In genomic region chr16:91042640-91043039, GRCm38 (mm10) we compare ENCODE assay signal across 9 mouse cellular contexts. TPM values are rescaled to one million over a fixed set of nuclear protein-coding genes. Genes with fewer than 3 reads are reported as not detected.
A peak's percentile ranks its signal among the peaks of the same experiment; 100 is the strongest.
DNase-seq lines count a peak whose midpoint lies in the region; ATAC-seq and TF ChIP-seq lines count a peak whose summit lies in the region.
"Had no signal": no experiment of that assay in that cellular context is flagged by ENCODE, and none has a peak within 500 bp of the region (broad histone marks: within the 10 kb centered on the region; RNA-seq: fewer than 3 reads in every experiment).

No protein-coding gene starts in this region.

- H3K9me3 ChIP-seq in liver, embryonic 12.5 days (replicated peaks), result no peaks in the 10 kb centered on the region

- DNase-seq in adrenal gland, adult 8-10 months, result peak; percentile 10
- DNase-seq in adrenal gland, adult 18-20 months (ENCODE audit: low spot score in 2 of 2), result no peak
- DNase-seq in testis, postnatal 10 days (ENCODE audit: low spot score), result no peak
- DNase-seq in ovary, postnatal 10 days (ENCODE audit: low spot score), result no peak
- no peak for DNase-seq in kidney, adult 18-20 months
- DNase-seq in ovary, adult 18-20 months (ENCODE audit: low spot score), result no peak
- DNase-seq: kidney, adult 2 months had no signal

- TF ChIP-seq CTCF in testis, adult 2 months (IDR thresholded peaks at IDR 0.05; ENCODE audit: control insufficient read depth, insufficient read depth, insufficient replicate concordance, low read depth, low read length), result no peak

- no peaks in the 10 kb centered on the region for H3K36me3 ChIP-seq in testis, adult 2 months (ENCODE audit: control insufficient read depth, insufficient read depth, low read length)
- H3K36me3 ChIP-seq in liver, embryonic 12.5 days, result peaks cover 43% of the 10 kb centered on the region

- H3K4me1 ChIP-seq in testis, adult 2 months (ENCODE audit: control insufficient read depth, insufficient read depth, low read length), result peaks cover 6% of the 10 kb centered on the region; the same call in 1 of the 2 replicates
- H3K4me1 ChIP-seq in liver, embryonic 12.5 days, result peaks cover 35% of the 10 kb centered on the region

- H3K9ac ChIP-seq in liver, embryonic 12.5 days, result peak overlapping the region; percentile 98

- no peaks in the 10 kb centered on the region for H3K27me3 ChIP-seq in testis, adult 2 months (ENCODE audit: control insufficient read depth, insufficient read depth, low read length)
- peaks cover 7% of the 10 kb centered on the region; the same call in 1 of the 2 replicates for H3K27me3 ChIP-seq in liver, embryonic 12.5 days (replicated peaks)

- peak overlapping the region; percentile 67 for H3K4me3 ChIP-seq in testis, adult 2 months (ENCODE audit: control insufficient read depth, low read depth, low read length)
- peak overlapping the region; percentile 96 for H3K4me3 ChIP-seq in liver, embryonic 12.5 days

- H3K4me2 ChIP-seq in liver, embryonic 12.5 days, result peak overlapping the region; percentile 79

- WGBS in liver, embryonic 12.5 days (ENCODE audit: insufficient replicate concordance), result 54% methylated on average over 1 of the region's 1 CpGs

- no peak for ATAC-seq in liver, embryonic 12.5 days

- no peak for TF ChIP-seq POLR2A in testis, adult 2 months (IDR thresholded peaks at IDR 0.05; ENCODE audit: control insufficient read depth, low read depth, low read length)

- no peak overlapping the region for H3K27ac ChIP-seq in testis, adult 2 months (ENCODE audit: control insufficient read depth, insufficient read depth, low read depth, low read length)
- no peak overlapping the region for H3K27ac ChIP-seq in liver, embryonic 12.5 days

RNA-seq across cellular contexts. Expression of gene Paxbp1, which starts 1.7 kb away (rescaled TPM):
- 10 to 100 TPM; 45.8 to 77.8 (median 53.7) TPM for total RNA-seq in adrenal gland, adult 8-10 months (2022)
- 10 to 100 TPM; 46.7 to 72.0 TPM for total RNA-seq in adrenal gland, adult 18-20 months (2021)
- polyA plus RNA-seq in testis, adult 2 months (2012; rRNA removed), result 19.9 TPM in 2 replicates
- polyA plus RNA-seq in liver, embryonic 12.5 days (2016; fragmentation: Nextera tagmentation; extraction: Ambion mirVana), result 32.8 and 33.8 TPM in 2 replicates

RNA-seq across cellular contexts. Expression of gene Synj1, which starts 31.5 kb away (rescaled TPM):
- 10 to 100 TPM; 53.0 to 72.0 (median 57.9) TPM for total RNA-seq in adrenal gland, adult 8-10 months (2022)
- total RNA-seq in adrenal gland, adult 18-20 months (2021), result 10 to 100 TPM; 52.2 to 58.5 TPM
- polyA plus RNA-seq in testis, adult 2 months (2012; rRNA removed), result 15.5 and 18.9 TPM in 2 replicates
- 19.8 and 20.5 TPM in 2 replicates for polyA plus RNA-seq in liver, embryonic 12.5 days (2016; fragmentation: Nextera tagmentation; extraction: Ambion mirVana)

RNA-seq across cellular contexts. Expression of gene 4932438H23Rik, which starts 52.3 kb away (rescaled TPM):
- under 1 TPM in 2 of 4 experiments, not detected in 2; 0.17 to 0.32 TPM for total RNA-seq in adrenal gland, adult 8-10 months (2022)
- under 1 TPM; 0.20 to 0.35 TPM for total RNA-seq in adrenal gland, adult 18-20 months (2021)
- polyA plus RNA-seq in testis, adult 2 months (2012; rRNA removed), result 37.7 and 38.8 TPM in 2 replicates
- polyA plus RNA-seq in liver, embryonic 12.5 days (2016; fragmentation: Nextera tagmentation; extraction: Ambion mirVana), result not detected in 2 replicates
